Comparison of ENCODE assay signal across 9 mouse cellular contexts in genomic region chr9:44130581-44131275, GRCm38 (mm10). TPM values are rescaled to one million over a fixed set of nuclear protein-coding genes. Genes with fewer than 3 reads are reported as not detected.
A peak's percentile ranks its signal among the peaks of the same experiment; 100 is the strongest.
DNase-seq lines count a peak whose midpoint lies in the region; ATAC-seq and TF ChIP-seq lines count a peak whose summit lies in the region.
"Had no signal": no experiment of that assay in that cellular context is flagged by ENCODE, and none has a peak within 500 bp of the region (broad histone marks: within the 10 kb centered on the region; RNA-seq: fewer than 3 reads in every experiment).

No protein-coding gene starts in this region.

- H3K27ac ChIP-seq in embryonic fibroblast, embryonic 13.5 days (ENCODE audit: insufficient read depth, low read length) = peak overlapping the region; percentile 91
- peak overlapping the region; percentile 67; the same call in 1 of the 2 replicates for H3K27ac ChIP-seq in limb, embryonic 12.5 days
- no peak overlapping the region for H3K27ac ChIP-seq in midbrain, embryonic 16.5 days (ENCODE audit: low read length)
- H3K27ac ChIP-seq: macrophage had no signal

- no peaks in the 10 kb centered on the region for H3K36me3 ChIP-seq in limb, embryonic 12.5 days
- no peaks in the 10 kb centered on the region for H3K36me3 ChIP-seq in midbrain, embryonic 16.5 days (ENCODE audit: control insufficient read depth, insufficient read depth, low read length)

- TF ChIP-seq CTCF in embryonic fibroblast, embryonic 13.5 days (IDR thresholded peaks at IDR 0.05; ENCODE audit: borderline replicate concordance, insufficient read depth, low read length) = no peak

- peaks cover 10% of the 10 kb centered on the region for H3K4me1 ChIP-seq in embryonic fibroblast, embryonic 13.5 days (ENCODE audit: control insufficient read depth, insufficient read depth, low read length)
- peaks cover 58% of the 10 kb centered on the region for H3K4me1 ChIP-seq in limb, embryonic 12.5 days (replicated peaks)
- H3K4me1 ChIP-seq in midbrain, embryonic 16.5 days (ENCODE audit: control insufficient read depth, insufficient read depth, low read length) = peaks cover 26% of the 10 kb centered on the region

- H3K4me2 ChIP-seq in limb, embryonic 12.5 days = peak overlapping the region; percentile 79
- H3K4me2 ChIP-seq in midbrain, embryonic 16.5 days (ENCODE audit: low read length) = peak overlapping the region; percentile 55

- peak overlapping the region; percentile 47 for H3K9ac ChIP-seq in limb, embryonic 12.5 days (replicated peaks)
- H3K9ac ChIP-seq in midbrain, embryonic 16.5 days (ENCODE audit: low read depth, low read length) = no peak overlapping the region

- no peaks in the 10 kb centered on the region for H3K9me3 ChIP-seq in limb, embryonic 12.5 days
- no peaks in the 10 kb centered on the region for H3K9me3 ChIP-seq in midbrain, embryonic 16.5 days (replicated peaks; ENCODE audit: control insufficient read depth, low read length, poor library complexity, severe bottlenecking)

- H3K4me3 ChIP-seq in embryonic fibroblast, embryonic 13.5 days (ENCODE audit: insufficient read depth, low read length) = no peak overlapping the region
- peak overlapping the region; percentile 44 for H3K4me3 ChIP-seq in limb, embryonic 12.5 days (replicated peaks)
- no peak overlapping the region for H3K4me3 ChIP-seq in midbrain, embryonic 16.5 days (ENCODE audit: low read depth, low read length)

- intact Hi-C loops in left cerebral cortex, postnatal 4 days (cut with DNase I) = no loop called here
- intact Hi-C loops in heart, postnatal 36 days (cut with DNase I) = no loop called here

- no peak for TF ChIP-seq POLR2A in embryonic fibroblast, embryonic 13.5 days (IDR thresholded peaks at IDR 0.05; ENCODE audit: low read depth, low read length)

- peak; percentile 18 for DNase-seq in left cerebral cortex, postnatal 4 days
- DNase-seq in left cerebral cortex, adult 8-10 months (ENCODE audit: low spot score in 2 of 2) = no peak
- DNase-seq in heart, postnatal 36 days = peak; percentile 52 to 55
- no peak for DNase-seq in frontal cortex, postnatal 10 days (ENCODE audit: low spot score in 2 of 2)

- ATAC-seq in limb, embryonic 12.5 days (ENCODE audit: insufficient number of reproducible peaks, insufficient read depth, low FRiP score, low TSS enrichment, low read depth) = peak; percentile 27; the same call in 1 of the 2 replicates
- ATAC-seq in midbrain, embryonic 16.5 days = no peak
- no peak for ATAC-seq in megakaryocyte progenitor cell, adult 5-6 weeks (replicated peaks; ENCODE audit: poor library complexity)

- WGBS in limb, embryonic 12.5 days = 24% methylated on average over 19 of the region's 19 CpGs
- 13% methylated on average over 19 of the region's 19 CpGs for WGBS in midbrain, embryonic 16.5 days

- H3K27me3 ChIP-seq in limb, embryonic 12.5 days = peaks cover 66% of the 10 kb centered on the region
- peaks cover 38% of the 10 kb centered on the region for H3K27me3 ChIP-seq in midbrain, embryonic 16.5 days (ENCODE audit: control insufficient read depth, insufficient read depth, low read depth, low read length)

RNA-seq across cellular contexts. Expression of gene Mcam, which starts 3.5 kb away (rescaled TPM):
- total RNA-seq in left cerebral cortex, postnatal 4 days (2021) = 10 to 100 TPM; 13.7 to 16.9 TPM
- 10 to 100 TPM; 12.0 to 15.2 (median 13.9) TPM for total RNA-seq in left cerebral cortex, adult 8-10 months (2022)
- 66.4 and 124 TPM in 2 replicates for polyA plus RNA-seq in embryonic fibroblast, embryonic 13.5 days (2011; ENCODE audit: insufficient read length, low read depth, missing spikeins)
- 10 to 100 TPM; 38.7 to 39.3 TPM for total RNA-seq in heart, postnatal 36 days (2021)
- 18.0 and 18.1 TPM in 2 replicates for polyA plus RNA-seq in limb, embryonic 12.5 days (2016; fragmentation: Nextera tagmentation; extraction: Ambion mirVana)
- 9.6 and 10.5 TPM in 2 replicates for polyA plus RNA-seq in midbrain, embryonic 16.5 days (2015; fragmentation: Nextera tagmentation; extraction: Ambion mirVana)
- 0.12 TPM in 1 of 2 replicates, not detected in the other for total RNA-seq in megakaryocyte progenitor cell, adult 5-6 weeks (2015)
- 0.14 TPM in 1 of 2 replicates, not detected in the other for total RNA-seq in megakaryocyte progenitor cell, adult 5-6 weeks (2017)
- polyA plus RNA-seq: macrophage had no signal

RNA-seq across cellular contexts. Expression of gene Rnf26, which starts 17.4 kb away (rescaled TPM):
- total RNA-seq in left cerebral cortex, postnatal 4 days (2021) = 10 to 100 TPM; 31.1 to 33.1 TPM
- 10 to 100 TPM; 26.9 to 33.4 (median 30.6) TPM for total RNA-seq in left cerebral cortex, adult 8-10 months (2022)
- 40.2 and 46.0 TPM in 2 replicates for polyA plus RNA-seq in embryonic fibroblast, embryonic 13.5 days (2011; ENCODE audit: insufficient read length, low read depth, missing spikeins)
- 1 to 10 TPM; 6.7 to 7.6 TPM for total RNA-seq in heart, postnatal 36 days (2021)
- 89.6 and 91.4 TPM in 2 replicates for polyA plus RNA-seq in limb, embryonic 12.5 days (2016; fragmentation: Nextera tagmentation; extraction: Ambion mirVana)
- polyA plus RNA-seq in midbrain, embryonic 16.5 days (2015; fragmentation: Nextera tagmentation; extraction: Ambion mirVana) = 25.6 and 26.0 TPM in 2 replicates
- total RNA-seq in megakaryocyte progenitor cell, adult 5-6 weeks (2015) = 47.7 and 59.6 TPM in 2 replicates
- 19.1 and 21.2 TPM in 2 replicates for total RNA-seq in megakaryocyte progenitor cell, adult 5-6 weeks (2017)

RNA-seq across cellular contexts. Expression of gene Gm49380, which starts 17.4 kb away (rescaled TPM):
- total RNA-seq in left cerebral cortex, postnatal 4 days (2021) = under 1 TPM in 1 of 2 experiments, not detected in 1; 0.44 TPM
- total RNA-seq in left cerebral cortex, adult 8-10 months (2022) = under 1 TPM in 2 of 4 experiments, not detected in 2; 0.67 to 0.78 TPM
- polyA plus RNA-seq in embryonic fibroblast, embryonic 13.5 days (2011; ENCODE audit: insufficient read length, low read depth, missing spikeins) = 0.21 and 0.25 TPM in 2 replicates
- total RNA-seq in heart, postnatal 36 days (2021) = under 1 TPM in 1 of 2 experiments, not detected in 1; 0.14 TPM
- 0.08 and 0.17 TPM in 2 replicates for polyA plus RNA-seq in limb, embryonic 12.5 days (2016; fragmentation: Nextera tagmentation; extraction: Ambion mirVana)
- 0.10 and 0.15 TPM in 2 replicates for polyA plus RNA-seq in midbrain, embryonic 16.5 days (2015; fragmentation: Nextera tagmentation; extraction: Ambion mirVana)
- not detected in 2 replicates for total RNA-seq in megakaryocyte progenitor cell, adult 5-6 weeks (2015)
- not detected in 2 replicates for total RNA-seq in megakaryocyte progenitor cell, adult 5-6 weeks (2017)

RNA-seq across cellular contexts. Expression of gene C1qtnf5, which starts 23.7 kb away (rescaled TPM):
- total RNA-seq in left cerebral cortex, postnatal 4 days (2021) = 10 to 100 TPM in 1 of 2 experiments, 1 to 10 TPM in 1; 5.3 to 10.6 TPM
- 10 to 100 TPM; 24.1 to 32.7 (median 26.3) TPM for total RNA-seq in left cerebral cortex, adult 8-10 months (2022)
- 25.4 and 36.4 TPM in 2 replicates for polyA plus RNA-seq in embryonic fibroblast, embryonic 13.5 days (2011; ENCODE audit: insufficient read length, low read depth, missing spikeins)
- 1 to 10 TPM; 8.4 to 8.9 TPM for total RNA-seq in heart, postnatal 36 days (2021)
- polyA plus RNA-seq in limb, embryonic 12.5 days (2016; fragmentation: Nextera tagmentation; extraction: Ambion mirVana) = 0.84 TPM in 1 of 2 replicates, not detected in the other
- 4.6 and 5.5 TPM in 2 replicates for polyA plus RNA-seq in midbrain, embryonic 16.5 days (2015; fragmentation: Nextera tagmentation; extraction: Ambion mirVana)
- not detected in 2 replicates for total RNA-seq in megakaryocyte progenitor cell, adult 5-6 weeks (2015)
- total RNA-seq in megakaryocyte progenitor cell, adult 5-6 weeks (2017) = not detected in 2 replicates
- polyA plus RNA-seq: macrophage had no signal

RNA-seq across cellular contexts. Expression of gene Mfrp, which starts 29.2 kb away (rescaled TPM):
- total RNA-seq in left cerebral cortex, postnatal 4 days (2021) = not detected
- 1 to 10 TPM in 2 of 4 experiments, under 1 TPM in 2; 0.30 to 3.6 (median 0.95) TPM for total RNA-seq in left cerebral cortex, adult 8-10 months (2022)
- 0.12 TPM in 1 of 2 replicates, not detected in the other for polyA plus RNA-seq in embryonic fibroblast, embryonic 13.5 days (2011; ENCODE audit: insufficient read length, low read depth, missing spikeins)
- total RNA-seq in heart, postnatal 36 days (2021) = not detected
- 0.29 and 0.40 TPM in 2 replicates for polyA plus RNA-seq in limb, embryonic 12.5 days (2016; fragmentation: Nextera tagmentation; extraction: Ambion mirVana)
- 0.15 and 0.16 TPM in 2 replicates for polyA plus RNA-seq in midbrain, embryonic 16.5 days (2015; fragmentation: Nextera tagmentation; extraction: Ambion mirVana)
- total RNA-seq in megakaryocyte progenitor cell, adult 5-6 weeks (2015) = not detected in 2 replicates
- 0.12 TPM in 1 of 2 replicates, not detected in the other for total RNA-seq in megakaryocyte progenitor cell, adult 5-6 weeks (2017)
- polyA plus RNA-seq: macrophage had no signal

Comparison
In these comparisons a context has a peak if more than half of its experiments do, and no peak if none do; other contexts are left out.
1. DNase-seq: peak in left cerebral cortex, postnatal 4 days (single experiment) and heart, postnatal 36 days (2 of 2); none in left cerebral cortex, adult 8-10 months (0 of 2) and frontal cortex, postnatal 10 days (0 of 2).
2. RNA of gene Mcam, which starts 3.5 kb away (total RNA-seq): 38.7 to 39.3 TPM in heart, postnatal 36 days, 13.7 to 16.9 TPM in left cerebral cortex, postnatal 4 days and 12.0 to 15.2 TPM in left cerebral cortex, adult 8-10 months; 0.12 to 0.14 TPM in megakaryocyte progenitor cell, adult 5-6 weeks; every median in the first group is over 10 times any median in the second.